Mouse (Mus musculus) megakaryocyte, embryonic 14.5 days (primary cell): ENCODE data around the gene Tmem110.

Source experiments
- FLI1 ChIP-seq: IDR thresholded peaks from 2 replicates; pipeline ENCODE4 v1.6.1; 2012; ENCODE audit warnings: low read length, inconsistent platforms, mixed read lengths
- GATA1 ChIP-seq: IDR thresholded peaks from 3 replicates; pipeline ENCODE4 v1.6.1; 2012; ENCODE audit warnings: mixed read lengths, low read length, inconsistent platforms, borderline replicate concordance

DNA sequence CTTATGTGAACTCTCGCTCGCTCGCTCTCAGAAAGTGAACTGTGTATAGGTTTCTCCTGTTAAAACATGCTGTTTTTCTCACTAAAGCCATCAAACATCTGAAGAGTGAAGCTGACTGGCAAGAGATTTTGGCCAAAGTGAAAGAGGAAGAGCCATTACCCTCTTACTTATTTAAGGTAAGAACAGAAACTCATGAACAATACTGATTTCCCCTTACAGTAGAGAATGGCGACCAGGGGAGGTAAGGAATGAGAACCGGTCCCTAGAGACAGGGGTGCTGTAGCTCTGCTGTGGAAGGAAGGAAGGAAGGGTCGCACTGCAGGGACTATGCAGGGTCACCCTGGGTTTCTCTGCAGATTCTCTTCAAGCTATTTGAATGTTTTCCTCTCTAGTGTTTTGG lies 40.8 kb upstream of the Tmem110 start:
- TF ChIP-seq GATA1 (no peak), FLI1 (no peak)
